Mouse (Mus musculus): ENCODE results near the gene St8sia4.

St8sia4 gene

DNA sequence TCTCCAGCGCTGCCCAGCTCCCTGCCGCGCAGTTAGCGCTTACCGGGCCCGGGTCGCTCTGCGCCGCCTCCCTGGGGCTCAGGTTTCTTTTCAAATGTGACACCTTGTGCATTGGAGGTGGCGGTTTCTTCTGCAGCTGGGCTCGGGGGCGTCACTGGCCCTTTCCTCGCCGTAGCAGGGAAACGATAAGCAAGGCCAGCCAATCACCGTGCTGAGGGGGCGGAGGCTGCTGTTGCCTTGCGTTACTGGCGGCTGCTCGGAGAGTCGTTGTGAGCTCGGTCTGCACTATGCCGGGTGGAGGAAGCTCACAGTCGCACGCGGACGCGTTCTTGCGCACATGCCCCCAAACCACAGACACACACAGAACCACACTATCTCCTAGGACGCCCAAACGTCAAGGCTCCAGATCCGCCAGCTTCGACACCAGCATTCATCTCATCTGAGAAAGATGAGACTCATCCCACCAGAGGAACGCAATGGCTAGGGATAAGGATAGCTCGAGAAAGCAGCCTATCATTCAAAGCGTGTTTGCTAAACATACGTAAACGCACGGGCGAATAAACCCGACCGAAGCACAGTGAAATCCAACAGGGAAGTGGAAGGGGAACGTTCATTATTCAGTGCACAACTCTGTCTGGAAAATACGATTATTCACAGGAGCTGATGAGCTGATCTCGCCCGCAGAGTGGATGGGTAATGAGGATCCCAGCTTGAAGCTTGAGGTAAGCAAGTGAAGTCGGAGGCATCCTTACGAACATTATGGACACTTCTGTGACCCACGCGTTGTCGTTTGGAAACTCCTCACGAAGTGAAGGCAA lies at the start of gene St8sia4:
Gene St8sia4, minus strand, starts transcription at position 137 of the 818 bp plus-strand sequence.
- DNase-seq (ENCODE audit: low spot score), result peak; percentile 81

DNA sequence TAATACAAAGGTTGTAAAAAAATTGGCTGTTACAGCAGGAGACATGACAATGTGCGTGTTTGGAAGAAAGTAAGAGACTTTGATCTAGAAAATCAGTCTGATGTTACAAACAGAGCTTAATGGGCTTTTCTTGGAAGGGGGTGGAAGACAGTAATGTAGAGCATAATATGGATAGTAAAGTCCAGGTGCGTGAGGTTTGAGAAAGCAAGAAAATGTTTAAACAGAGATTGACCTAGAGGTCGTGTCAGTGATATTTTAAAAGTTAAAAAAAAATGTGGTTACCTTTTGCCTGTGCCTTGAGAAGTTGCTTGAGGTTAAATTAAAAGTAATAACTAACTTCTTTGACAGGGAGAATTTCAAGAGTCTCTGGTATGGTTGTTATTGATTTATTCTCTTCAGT lies 41.8 kb upstream of the St8sia4 start:
- DNase-seq (ENCODE audit: low spot score), result no peak

DNA sequence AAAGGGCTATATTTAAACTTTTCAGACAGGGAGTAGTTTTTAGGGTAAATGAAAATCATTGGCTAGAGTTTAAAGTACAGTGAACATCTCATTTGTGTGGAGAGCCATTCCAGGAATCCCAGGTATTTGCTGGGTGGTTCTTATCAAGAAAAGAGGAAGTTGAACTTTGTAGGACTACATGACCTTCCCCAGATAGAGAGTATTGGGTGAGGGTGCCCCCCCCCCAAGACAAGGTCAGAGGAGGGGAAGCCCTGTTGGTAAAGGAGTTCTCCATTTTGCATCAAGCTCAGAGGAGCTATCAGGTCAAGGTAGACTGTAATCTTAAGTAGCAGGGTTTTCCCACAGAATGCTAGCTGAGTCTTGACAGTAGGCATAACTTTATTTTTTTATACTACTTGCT lies 32.5 kb upstream of the St8sia4 start:
- DNase-seq (ENCODE audit: low spot score), result no peak

DNA sequence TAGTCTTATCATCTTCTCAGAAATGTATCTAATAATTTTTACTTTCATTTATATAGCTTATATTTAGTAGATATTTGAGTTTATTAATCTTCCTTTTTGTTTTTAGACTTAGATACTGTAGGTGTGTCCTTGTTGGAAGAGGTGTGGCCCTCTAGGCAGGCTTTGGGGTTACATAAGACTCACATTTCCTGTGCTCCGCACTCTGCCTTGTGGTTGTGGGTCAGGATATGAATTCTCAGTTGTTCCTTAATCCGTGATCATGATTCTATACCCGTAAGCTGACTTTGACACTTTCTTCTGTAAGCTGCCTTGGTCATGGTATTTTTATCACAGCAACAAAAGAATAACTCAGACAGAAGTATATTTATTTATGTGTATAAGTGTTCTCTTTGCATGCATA lies 6.7 kb upstream of the St8sia4 start:
- no peak for DNase-seq (ENCODE audit: low spot score)

DNA sequence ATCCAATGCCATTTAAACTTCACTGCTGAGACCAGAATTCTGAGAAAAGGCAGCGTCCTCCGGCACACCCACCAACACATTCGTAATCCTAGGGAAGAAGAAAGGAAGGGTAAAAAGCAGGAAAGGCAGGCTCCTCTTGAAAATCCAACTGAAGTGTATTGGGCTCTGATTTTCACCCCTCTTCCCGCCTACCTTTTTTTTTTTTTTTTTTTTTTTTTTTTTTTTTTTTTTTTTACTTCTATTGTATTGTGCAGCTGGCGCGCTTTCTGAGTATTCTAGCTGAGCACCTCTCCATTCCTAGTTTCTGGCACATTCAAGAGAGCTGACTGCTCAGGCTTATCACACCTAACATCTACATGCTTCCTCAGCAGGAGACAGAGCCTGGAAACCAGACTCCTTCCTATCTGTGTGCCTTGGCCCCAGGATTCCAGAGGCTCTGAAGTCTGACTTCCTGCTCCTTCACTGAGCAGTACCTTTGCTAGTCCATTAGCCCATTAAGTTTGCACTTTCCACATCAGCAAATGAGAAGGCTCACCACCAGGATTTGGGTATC lies 958 bp upstream of the St8sia4 start:
- no peak for DNase-seq (ENCODE audit: low spot score)

DNA sequence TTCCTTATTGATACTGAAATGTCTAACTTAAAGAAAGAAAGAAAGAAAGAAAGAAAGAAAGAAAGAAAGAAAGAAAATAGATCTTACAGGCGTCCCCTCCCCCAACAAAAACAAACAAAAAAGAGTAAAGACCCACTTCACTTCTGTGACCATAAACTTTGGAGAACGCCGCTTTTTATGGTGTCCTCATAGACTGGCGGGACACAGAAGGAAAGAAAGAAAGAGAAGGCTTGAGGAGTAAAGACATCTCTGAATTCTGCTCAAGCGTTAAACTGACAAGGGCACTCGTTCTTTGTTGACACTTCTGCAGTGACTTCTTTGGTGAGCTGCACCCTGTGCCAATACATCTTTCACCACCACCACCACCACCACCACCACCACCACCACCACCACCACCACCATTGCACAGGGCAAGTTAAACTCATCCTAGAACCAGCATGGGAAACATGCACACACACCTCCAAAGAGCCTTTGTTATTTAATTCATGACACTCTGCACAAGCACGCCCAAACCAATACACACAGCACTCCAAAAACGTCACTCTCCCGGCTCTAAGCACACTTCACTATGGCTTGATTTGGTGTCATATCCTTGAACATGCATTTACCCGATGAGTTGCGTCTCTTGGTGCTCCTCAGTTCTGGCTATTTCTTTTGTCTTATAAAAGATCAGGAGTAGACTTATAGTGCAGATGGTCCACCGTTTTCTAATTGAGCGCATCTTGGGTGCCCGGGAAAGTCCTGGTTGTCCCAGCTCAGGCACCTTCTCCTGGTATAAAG lies 640 bp downstream of the St8sia4 start:
- DNase-seq (ENCODE audit: low spot score), result no peak

DNA sequence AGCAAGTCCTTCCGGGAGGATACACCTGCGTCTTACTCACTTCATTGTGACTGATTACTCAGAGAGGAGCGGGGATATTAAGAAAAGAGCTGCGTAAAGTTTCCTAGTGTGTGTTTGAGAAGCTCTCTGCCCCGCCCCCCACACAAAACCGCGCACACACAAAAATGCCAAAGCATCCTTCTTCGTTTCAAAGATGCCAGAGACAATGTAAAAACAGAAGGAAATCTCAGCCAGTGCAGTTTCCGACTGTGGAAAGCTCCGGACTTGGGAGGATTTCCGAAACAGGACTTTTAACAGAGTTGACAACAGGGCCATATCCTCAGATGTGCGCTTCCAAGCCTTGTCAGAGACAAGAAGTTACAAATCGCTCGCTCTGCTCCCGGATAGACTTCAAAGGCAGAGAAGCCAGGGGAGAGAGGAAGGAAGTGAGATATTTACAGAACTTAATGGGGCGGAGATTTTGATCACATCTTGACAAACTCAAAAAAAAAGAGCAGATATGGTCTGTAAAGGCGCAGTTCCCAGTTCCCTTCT lies 1.4 kb downstream of the St8sia4 start:
- DNase-seq (ENCODE audit: low spot score), result no peak

DNA sequence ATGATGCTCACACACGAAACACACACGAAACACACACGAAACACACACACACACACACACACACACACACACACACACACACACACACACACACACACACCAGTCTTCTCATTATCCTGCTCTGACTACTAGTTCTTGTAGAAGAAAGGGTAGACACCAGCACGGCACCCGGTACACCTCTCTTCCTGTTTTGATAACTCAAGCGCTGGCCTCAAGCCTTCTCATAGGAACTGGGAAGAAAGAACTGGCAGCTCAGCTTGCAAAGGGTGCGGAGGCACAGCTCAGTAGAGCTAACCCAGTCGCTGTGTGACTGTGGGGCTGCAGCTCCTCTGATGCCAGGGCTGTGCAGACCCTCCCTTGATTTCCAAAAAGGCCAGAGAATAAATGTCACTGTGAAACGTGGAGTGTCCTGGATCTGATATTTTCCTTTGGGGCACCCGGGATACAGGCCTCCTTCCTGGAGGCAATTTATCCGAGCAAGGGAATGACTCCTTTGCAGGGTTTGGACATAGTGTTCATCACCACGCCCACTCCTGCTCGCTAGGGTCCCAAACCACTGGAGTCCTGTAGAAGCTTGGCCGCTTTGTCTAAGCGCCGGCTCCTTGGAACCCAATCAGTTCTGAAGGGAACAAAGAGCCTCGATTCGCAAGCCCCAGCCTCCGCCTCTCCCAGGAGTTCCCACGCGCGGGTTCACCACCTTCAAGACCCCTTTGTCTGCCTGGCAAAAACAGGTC lies 2.2 kb downstream of the St8sia4 start:
- no peak for DNase-seq (ENCODE audit: low spot score)

DNA sequence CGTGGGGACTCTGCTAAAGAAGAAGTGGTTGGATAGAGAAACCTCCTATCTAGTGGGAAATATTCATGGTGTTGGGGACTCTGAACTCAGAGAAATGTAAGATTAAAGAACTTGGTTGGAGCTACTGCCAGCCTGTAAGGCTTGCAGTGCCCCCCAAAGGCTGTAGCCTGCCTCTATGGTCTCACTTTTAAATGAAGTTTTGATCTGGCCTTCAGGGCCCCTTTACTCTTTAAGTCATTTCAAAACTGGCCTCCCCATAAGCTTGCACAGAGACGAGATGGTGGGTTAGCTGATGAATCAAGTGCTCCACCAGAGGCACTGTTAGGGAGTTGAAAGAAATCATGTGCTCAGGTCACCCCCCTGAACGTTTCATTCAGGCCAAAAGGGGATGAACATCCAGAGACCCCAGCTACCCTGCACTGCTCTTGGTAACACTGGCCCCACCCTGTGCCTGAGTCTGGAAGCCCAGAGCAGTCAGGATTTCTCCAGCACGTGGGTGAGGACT lies 3.0 kb downstream of the St8sia4 start:
- DNase-seq (ENCODE audit: low spot score), result no peak

DNA sequence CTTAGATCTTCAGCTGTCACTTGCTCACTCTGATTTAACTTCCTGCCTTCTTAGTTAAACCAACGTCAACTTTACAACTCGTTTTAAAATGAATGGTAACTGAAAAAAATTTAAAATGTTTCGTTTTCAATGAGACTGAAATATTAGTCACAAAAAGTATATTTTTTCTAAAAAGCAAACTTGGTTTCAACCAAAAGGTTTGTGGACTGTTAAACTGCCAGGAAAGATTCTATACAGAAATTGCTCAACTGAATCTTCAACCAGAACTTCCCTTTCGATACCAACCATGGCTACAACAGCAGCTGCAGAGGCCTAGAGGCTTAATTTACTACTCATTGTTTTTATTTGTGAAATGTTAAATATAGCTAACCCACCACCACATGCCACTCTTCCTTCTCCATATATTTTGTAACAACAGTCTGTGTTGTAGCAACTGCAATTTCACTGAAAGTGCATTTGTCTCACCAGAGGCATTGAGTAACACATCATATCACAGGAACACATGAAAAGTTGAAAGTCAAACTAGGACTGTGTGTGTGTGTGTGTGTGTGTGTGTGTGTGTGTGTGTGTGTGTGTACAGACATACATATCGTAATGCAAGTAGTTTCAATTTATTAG lies 10.2 kb downstream of the St8sia4 start:
- no peak for DNase-seq (ENCODE audit: low spot score)

DNA sequence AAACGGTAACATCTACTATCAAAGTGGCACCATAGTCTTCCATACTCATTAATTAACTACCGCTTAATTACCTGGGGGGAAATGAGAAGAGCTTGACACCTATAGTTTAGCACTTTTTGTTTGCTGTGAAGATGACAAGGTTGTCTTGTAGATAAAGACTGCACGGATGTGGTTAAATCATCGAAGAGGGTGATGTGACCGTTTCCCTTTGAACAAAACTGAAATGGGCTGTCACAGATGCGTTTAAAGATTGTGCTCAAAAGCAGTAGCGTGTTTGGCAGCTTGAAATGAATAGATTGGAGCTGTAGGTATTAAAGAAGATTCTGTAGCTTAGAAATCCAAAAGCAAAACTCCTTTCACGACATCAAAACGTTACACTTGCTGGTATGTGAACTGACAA lies 11.8 kb downstream of the St8sia4 start:
- no peak for DNase-seq (ENCODE audit: low spot score)

DNA sequence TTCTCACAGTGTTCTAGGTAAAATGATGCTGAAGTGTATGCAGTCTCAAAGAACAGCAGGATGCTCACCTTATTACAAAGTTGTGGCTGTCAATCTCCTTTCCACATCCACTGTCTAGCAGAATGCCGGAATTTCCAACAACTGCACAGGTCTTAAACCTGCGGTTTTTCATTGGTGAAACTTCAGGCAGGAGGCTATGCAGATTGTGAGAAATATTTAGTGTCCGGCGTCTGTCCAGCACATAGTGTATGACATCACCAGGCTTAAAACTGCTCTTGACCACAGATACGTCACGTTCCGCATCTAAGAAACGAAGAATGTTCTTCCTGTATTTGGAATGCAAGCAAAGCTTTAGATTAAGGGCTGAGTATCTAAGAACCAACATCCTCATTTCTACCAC lies 13.9 kb downstream of the St8sia4 start:
- DNase-seq (ENCODE audit: low spot score), result no peak

DNA sequence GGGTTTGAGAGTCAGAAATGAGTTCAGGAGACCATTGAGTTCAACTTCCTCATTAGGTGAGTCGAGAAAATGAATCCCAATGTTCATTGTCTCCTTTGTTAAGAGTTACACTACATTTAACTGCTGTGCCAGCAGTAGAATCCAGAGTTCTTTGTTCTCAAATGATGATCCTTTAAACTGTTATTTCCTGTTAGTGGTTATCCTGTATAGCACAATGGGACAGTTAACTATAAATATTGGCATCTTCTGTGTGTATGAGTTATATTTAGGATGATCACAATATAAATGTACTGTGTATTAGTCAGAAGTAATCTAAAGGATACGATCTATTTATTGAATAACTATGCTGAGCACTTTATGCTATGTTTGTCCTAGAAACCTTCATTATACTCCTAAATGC lies 23.1 kb downstream of the St8sia4 start:
- no peak for DNase-seq (ENCODE audit: low spot score)

DNA sequence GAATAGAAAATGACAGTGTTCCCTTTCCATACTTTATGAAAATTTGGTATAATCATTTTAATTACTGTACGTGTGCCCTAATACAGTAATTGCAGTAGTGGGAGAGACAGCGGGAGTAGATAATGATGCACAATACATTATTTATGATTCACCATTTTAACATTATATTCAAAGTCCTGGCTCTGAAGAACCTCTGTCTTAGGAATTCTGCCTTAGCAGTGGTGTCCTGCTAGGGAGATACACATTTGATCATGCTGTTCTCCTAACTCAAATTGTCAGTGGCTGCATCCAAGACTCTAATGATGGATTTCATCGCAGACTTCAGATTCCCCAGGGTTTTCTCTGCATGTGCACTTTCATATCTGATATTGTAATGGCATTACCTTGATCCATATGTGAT lies 28.4 kb downstream of the St8sia4 start:
- no peak for DNase-seq (ENCODE audit: low spot score)

DNA sequence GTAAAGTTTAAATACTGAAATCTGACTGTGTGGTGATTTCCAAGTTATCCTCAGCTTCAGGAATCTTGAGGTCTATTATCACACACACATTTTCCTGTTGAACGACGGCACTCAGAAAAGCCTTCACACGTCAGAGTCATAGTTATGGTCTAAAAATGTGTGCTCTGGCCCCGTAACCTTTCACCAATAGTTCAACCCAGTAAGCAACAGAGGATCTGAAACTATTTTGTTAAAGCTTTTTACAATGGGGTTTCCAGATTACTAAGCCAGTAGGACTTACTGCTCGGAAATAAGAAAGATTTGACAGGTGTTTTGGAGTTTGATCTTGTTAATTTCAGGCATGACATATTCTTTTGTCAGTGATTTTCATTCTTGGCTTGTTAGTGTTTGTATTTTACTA lies 43.0 kb downstream of the St8sia4 start:
- no peak for DNase-seq (ENCODE audit: low spot score)

DNA sequence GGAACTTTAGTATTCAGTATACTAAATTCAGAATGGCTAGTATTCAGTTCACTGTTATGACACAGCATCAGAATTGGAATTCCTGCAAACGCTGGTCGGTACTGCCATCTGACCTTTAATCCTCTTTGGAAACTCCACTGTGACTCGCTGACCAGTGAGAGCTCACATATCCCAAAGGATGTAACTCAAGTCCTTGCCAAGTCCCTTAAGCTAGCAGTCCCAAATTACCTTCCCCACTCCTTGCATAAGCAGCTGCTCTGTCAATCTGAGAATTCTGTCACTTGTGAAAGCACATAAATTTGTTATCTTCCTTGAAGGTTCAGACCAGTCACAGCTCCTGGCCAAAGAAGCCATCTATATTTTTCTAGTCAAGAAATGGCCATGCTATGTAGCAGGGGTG lies 48.7 kb downstream of the St8sia4 start:
- DNase-seq (ENCODE audit: low spot score), result no peak

DNA sequence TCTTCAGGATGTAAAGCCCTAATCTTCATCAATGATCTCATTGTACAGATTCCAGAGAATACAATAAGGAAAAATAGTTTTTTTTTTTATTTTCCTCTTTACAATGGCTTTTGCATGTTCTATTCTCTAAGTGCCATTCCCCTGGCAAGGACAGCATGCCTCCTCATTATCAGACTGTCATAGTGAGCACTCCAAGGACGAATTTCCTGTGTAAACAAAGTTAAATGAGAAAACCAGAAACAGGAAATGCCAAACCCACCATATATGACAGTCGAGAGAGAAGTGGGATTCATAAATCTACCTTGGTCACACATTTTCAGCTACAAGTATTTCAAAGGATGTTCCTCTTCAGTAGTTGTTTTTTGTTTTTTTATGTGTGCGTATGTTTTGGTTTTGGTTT lies 49.2 kb downstream of the St8sia4 start:
- DNase-seq (ENCODE audit: low spot score), result no peak

DNA sequence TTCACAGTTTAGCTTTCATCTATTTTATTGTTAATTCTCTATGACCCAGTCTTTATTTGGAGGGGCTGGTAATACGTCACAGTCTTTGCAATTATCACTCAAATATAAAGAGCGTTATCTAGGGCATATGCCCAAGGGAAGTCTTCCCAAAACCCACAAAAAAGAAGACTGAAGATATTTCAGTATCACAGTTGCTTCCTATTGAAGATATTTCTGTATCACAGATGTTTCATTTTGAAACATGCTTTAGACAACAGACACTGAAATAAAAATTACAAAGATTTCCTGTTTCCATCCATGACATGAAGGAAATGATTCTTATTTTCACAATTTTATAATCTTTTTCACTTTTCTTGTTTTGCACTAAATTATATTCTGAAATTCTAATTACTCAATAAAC lies 57.4 kb downstream of the St8sia4 start:
- DNase-seq (ENCODE audit: low spot score), result no peak

DNA sequence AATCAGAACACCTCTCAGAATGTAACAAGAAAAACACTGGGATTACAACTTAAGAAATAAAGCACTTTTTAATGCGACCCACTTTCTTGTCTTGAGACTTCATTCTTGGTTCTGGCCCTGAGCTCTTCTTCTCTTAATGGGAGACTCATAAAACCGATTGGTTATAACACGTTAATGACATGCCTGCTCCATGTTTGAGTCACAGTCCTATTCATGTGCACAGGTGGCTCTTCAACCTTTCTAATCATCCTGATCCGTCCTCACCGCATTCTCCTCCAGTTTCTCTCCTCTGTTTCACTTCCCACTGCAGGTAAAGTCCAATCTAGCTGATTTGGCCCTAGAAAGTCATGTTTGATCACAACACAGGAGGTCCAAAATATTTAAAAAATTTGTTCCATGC lies 58.3 kb downstream of the St8sia4 start:
- DNase-seq (ENCODE audit: low spot score), result no peak

DNA sequence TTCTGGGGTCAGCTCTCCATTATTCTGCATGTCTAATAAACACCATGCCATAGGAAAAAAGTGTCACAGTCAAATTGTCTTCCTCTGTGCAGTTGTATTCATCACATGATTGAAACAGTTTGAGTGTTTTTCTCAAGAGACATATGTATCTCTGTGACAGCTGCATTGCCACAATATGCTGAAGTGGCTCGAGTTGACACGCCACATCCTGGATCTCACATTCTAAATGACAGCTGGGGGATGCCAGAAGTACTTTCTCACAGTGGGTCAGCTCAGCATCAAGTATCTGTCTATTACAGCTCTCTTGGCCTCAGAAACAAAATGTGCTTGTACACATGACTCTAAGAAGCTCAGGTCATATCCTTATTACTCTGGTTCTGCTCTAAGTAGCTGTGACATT lies 61.9 kb downstream of the St8sia4 start:
- DNase-seq (ENCODE audit: low spot score), result no peak

DNA sequence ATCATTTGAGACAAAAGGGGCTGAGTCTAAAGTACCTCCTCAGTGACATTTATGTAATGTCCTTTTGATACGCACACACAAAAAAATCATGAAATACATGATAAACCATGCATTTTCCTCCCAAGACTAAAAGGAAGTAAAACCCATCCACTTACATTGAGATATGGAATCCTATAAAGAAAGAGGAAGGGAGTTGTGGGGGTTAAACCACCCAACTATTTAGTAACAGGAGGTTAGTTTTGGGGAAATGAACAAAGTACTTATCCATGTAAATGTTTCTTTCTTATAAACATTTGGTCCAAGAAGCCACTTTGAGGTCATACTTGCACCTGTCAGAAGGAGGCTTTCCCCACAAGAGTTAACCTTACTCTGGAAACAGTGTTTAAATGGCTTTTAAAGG lies 69.3 kb downstream of the St8sia4 start:
- DNase-seq (ENCODE audit: low spot score), result no peak

DNA sequence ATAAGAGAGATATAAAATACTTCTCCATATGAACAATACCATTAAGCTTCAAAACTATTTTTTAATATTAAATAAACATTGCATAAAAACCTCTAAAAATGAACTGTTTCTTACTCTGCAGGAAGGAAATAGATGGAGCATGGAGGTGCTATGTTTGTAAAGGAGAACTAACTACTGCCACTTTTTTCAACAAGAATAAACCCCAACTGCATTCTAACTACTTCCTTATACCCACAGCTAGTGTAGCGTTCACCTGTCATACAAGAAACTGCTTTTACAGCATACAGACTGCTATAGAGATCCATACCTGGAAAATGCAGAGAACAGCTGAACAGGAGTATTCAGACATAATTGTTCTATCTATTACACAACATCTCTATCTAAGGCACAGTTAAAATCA lies 70.5 kb downstream of the St8sia4 start:
- DNase-seq (ENCODE audit: low spot score), result no peak
